Mouse (Mus musculus): ENCODE measurements around the gene Zc3h18.

The Zc3h18 gene

DNA sequence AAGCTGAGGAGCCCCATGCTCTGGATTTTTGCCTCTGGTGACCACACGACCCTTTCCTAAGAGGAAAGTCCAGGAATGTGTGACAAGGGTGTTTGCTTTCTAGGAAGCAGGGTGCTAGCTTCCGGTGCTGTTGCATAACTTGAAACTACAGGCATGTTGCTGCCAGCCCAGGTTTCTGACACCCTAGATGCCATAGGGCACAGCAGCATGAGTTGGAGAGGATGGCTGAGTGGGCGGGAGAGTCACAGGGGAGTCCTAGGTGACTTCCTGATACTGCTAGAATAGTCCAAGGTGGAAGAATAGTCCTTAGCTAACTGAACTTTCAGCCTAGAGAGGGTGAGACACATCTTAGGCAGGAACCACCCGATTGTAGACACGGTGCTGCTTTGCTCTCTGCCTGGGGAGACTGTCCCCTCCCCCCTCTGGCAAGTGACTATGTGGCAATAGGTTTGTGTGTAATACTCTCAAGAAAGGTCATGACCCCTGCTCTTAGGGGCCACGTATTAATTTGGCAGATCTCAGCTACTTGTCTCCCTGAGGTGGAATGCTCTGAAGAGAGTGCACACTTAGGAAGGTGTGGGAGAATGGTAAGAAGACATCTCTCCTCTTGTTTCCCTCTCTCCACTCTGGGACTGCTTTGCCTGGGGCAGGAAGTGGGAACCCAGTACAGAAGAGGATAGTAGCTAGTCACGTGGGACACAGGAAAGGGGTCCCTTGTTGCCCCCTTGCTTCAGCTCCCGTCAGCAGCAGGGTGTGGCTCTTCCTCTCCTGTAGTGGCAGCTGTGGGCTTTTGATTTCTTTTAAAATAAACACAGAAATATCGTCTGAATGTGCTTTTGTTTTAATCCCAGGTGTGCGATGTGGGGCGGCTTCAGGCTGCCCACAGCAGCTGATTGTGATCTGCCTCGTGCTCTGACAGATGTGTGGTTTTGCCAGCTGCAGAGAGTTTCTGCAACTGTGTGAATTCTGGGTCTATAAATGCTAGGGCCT lies 87.5 kb downstream of the Zc3h18 start:
- no peak for DNase-seq (ENCODE audit: low read depth, low spot score)

DNA sequence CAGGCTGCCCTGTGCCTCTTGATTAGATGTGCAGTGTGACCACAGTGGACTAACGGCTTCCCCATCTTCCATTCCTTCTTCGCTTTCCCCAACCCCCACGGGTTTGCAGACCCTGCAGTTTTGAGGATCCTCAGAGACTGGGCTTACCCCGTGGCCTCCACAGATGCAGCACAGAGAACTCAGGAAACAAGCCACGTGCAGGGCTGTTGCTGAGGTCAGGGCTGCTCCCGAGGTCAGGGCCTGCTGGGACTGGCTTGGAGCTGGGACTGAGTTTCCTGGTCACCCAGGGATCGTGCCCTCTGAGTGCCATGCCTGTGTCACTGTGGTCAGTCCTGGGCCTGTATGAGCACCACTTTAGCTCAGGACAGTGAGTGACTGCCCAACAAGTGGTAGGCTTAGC lies 88.6 kb downstream of the Zc3h18 start:
- DNase-seq (ENCODE audit: low read depth, low spot score): no peak
